Mouse (Mus musculus) megakaryocyte, embryonic 14.5 days (primary cell): ENCODE results near the gene Spdl1. TPM values are rescaled to one million over a fixed set of nuclear protein-coding genes. Genes with fewer than 3 reads are reported as not detected.

Experiments
- H3K27me3 ChIP-seq: replicated peaks from 2 replicates; pipeline ENCODE3; 2012; ENCODE audit warnings: inconsistent platforms
- H3K36me3 ChIP-seq: replicated peaks from 2 replicates; pipeline ENCODE3; 2012; ENCODE audit warnings: low read length, inconsistent platforms, mixed read lengths
- H3K4me1 ChIP-seq: 2 replicates; pipeline ENCODE4 v1.6.1; 2012; ENCODE audit warnings: inconsistent platforms
- H3K4me3 ChIP-seq: replicated peaks from 2 replicates; pipeline ENCODE3; 2012; ENCODE audit warnings: moderate library complexity, mild to moderate bottlenecking, inconsistent platforms
- H3K9me3 ChIP-seq: 2 replicates; pipeline ENCODE4 v1.6.1; 2012; ENCODE audit warnings: inconsistent platforms
- FLI1 ChIP-seq: IDR thresholded peaks from 2 replicates; pipeline ENCODE4 v1.6.1; 2012; ENCODE audit warnings: low read length, inconsistent platforms, mixed read lengths
- GATA1 ChIP-seq: IDR thresholded peaks from 3 replicates; pipeline ENCODE4 v1.6.1; 2012; ENCODE audit warnings: mixed read lengths, low read length, inconsistent platforms, borderline replicate concordance
- polyA plus RNA-seq: library from polyadenylated mRNA; stranded (reverse); fragments of >175 nt; gene quantifications from 2 replicates; pipeline ENCODE4 v1.2.3, GENCODE M21; 2012; ENCODE audit warnings: low replicate concordance; ENCODE audit not compliant: insufficient read depth

The Spdl1 gene
- 1.7 TPM in 1 of 2 replicates, not detected in the other for polyA plus RNA-seq

GRCm38 (mm10) chr11:34833318-34834086, at the start of gene Spdl1:
TSS of gene Spdl1 (minus strand) at chr11:34833641.
- no peaks in the 10 kb centered on the region for H3K9me3 ChIP-seq
- no peak for TF ChIP-seq GATA1
- no peak for TF ChIP-seq FLI1
- peaks cover 12% of the 10 kb centered on the region for H3K4me1 ChIP-seq
- peaks cover 26% of the 10 kb centered on the region for H3K36me3 ChIP-seq
- H3K4me3 ChIP-seq, result peak within 1 kb of the TSS; percentile 97
- H3K27me3 ChIP-seq, result peaks cover 8% of the 10 kb centered on the region

- no peaks in the 10 kb centered on the region for H3K36me3 ChIP-seq
- H3K9me3 ChIP-seq, result no peaks in the 10 kb centered on the region
- no peak for TF ChIP-seq FLI1
- no peak for TF ChIP-seq GATA1
- H3K27me3 ChIP-seq, result no peaks in the 10 kb centered on the region
- no peak overlapping the region for H3K4me3 ChIP-seq
- H3K4me1 ChIP-seq, result no peaks in the 10 kb centered on the region
These were observed 48.1 kb upstream of the Spdl1 start for GRCm38 (mm10) chr11:34881528-34881927.

- TF ChIP-seq FLI1 (no peak), GATA1 (no peak)
- no peaks in the 10 kb centered on the region for H3K27me3 ChIP-seq
- no peaks in the 10 kb centered on the region for H3K9me3 ChIP-seq
- no peak overlapping the region for H3K4me3 ChIP-seq
- H3K4me1 ChIP-seq, result no peaks in the 10 kb centered on the region
- no peaks in the 10 kb centered on the region for H3K36me3 ChIP-seq
These were observed 46.2 kb upstream of the Spdl1 start for GRCm38 (mm10) chr11:34879678-34880077.

- no peak overlapping the region for H3K4me3 ChIP-seq
- TF ChIP-seq GATA1 (no peak), FLI1 (no peak)
- H3K36me3 ChIP-seq, result no peaks in the 10 kb centered on the region
- H3K4me1 ChIP-seq, result no peaks in the 10 kb centered on the region
- H3K9me3 ChIP-seq, result no peaks in the 10 kb centered on the region
- H3K27me3 ChIP-seq, result peaks cover 2% of the 10 kb centered on the region
These were observed 40.4 kb upstream of the Spdl1 start for GRCm38 (mm10) chr11:34873861-34874260.

- Histone ChIP-seq H3K9me3 (no peaks in the 10 kb centered on the region), H3K27me3 (peaks cover 2% of the 10 kb centered on the region), H3K4me1 (no peaks in the 10 kb centered on the region), H3K4me3 (no peak overlapping the region), H3K36me3 (no peaks in the 10 kb centered on the region)
- TF ChIP-seq FLI1 (no peak), GATA1 (no peak)
These were observed 39.0 kb upstream of the Spdl1 start for GRCm38 (mm10) chr11:34872432-34872831.

- peaks cover 2% of the 10 kb centered on the region for H3K27me3 ChIP-seq
- no peak overlapping the region for H3K4me3 ChIP-seq
- TF ChIP-seq GATA1 (no peak), FLI1 (no peak)
- H3K4me1 ChIP-seq, result no peaks in the 10 kb centered on the region
- H3K9me3 ChIP-seq, result no peaks in the 10 kb centered on the region
- H3K36me3 ChIP-seq, result no peaks in the 10 kb centered on the region
These were observed 38.5 kb upstream of the Spdl1 start for GRCm38 (mm10) chr11:34871991-34872390.

GRCm38 (mm10) chr11:34871456-34871855, 38.0 kb upstream of the Spdl1 start:
- Histone ChIP-seq H3K36me3 (no peaks in the 10 kb centered on the region), H3K4me3 (no peak overlapping the region), H3K9me3 (no peaks in the 10 kb centered on the region), H3K4me1 (no peaks in the 10 kb centered on the region), H3K27me3 (peaks cover 2% of the 10 kb centered on the region)
- TF ChIP-seq GATA1 (no peak), FLI1 (no peak)

- Histone ChIP-seq H3K4me3 (no peak overlapping the region), H3K36me3 (no peaks in the 10 kb centered on the region), H3K27me3 (peaks cover 2% of the 10 kb centered on the region), H3K4me1 (no peaks in the 10 kb centered on the region), H3K9me3 (no peaks in the 10 kb centered on the region)
- TF ChIP-seq GATA1 (no peak), FLI1 (no peak)
These were observed 35.2 kb upstream of the Spdl1 start for GRCm38 (mm10) chr11:34868626-34869025.

GRCm38 (mm10) chr11:34865741-34866270, 32.4 kb upstream of the Spdl1 start:
- H3K4me3 ChIP-seq, result no peak overlapping the region
- no peaks in the 10 kb centered on the region for H3K9me3 ChIP-seq
- H3K27me3 ChIP-seq, result peaks cover 2% of the 10 kb centered on the region
- no peaks in the 10 kb centered on the region for H3K36me3 ChIP-seq
- H3K4me1 ChIP-seq, result no peaks in the 10 kb centered on the region
- no peak for TF ChIP-seq GATA1

GRCm38 (mm10) chr11:34865181-34865580, 31.7 kb upstream of the Spdl1 start:
- Histone ChIP-seq H3K9me3 (no peaks in the 10 kb centered on the region), H3K36me3 (no peaks in the 10 kb centered on the region)
- TF ChIP-seq GATA1 (no peak), FLI1 (no peak)

More at GRCm38 (mm10) chr11:34865181-34865580, 31.7 kb upstream of the Spdl1 start:
- Histone ChIP-seq H3K4me3 (no peak overlapping the region), H3K27me3 (peaks cover 2% of the 10 kb centered on the region), H3K4me1 (no peaks in the 10 kb centered on the region)
